Mouse (Mus musculus) heart, postnatal 0 days (tissue): ENCODE results near the gene E4f1.

Experiments
- CTCF ChIP-seq: IDR thresholded peaks from 2 replicates; pipeline ENCODE4 v1.5.1; 2016; ENCODE audit warnings: antibody characterized with exemption, control low read depth, low read depth
- EP300 ChIP-seq: IDR thresholded peaks from 2 replicates; pipeline ENCODE4 v1.6.1; 2016; ENCODE audit warnings: antibody characterized with exemption, low read depth

DNA sequence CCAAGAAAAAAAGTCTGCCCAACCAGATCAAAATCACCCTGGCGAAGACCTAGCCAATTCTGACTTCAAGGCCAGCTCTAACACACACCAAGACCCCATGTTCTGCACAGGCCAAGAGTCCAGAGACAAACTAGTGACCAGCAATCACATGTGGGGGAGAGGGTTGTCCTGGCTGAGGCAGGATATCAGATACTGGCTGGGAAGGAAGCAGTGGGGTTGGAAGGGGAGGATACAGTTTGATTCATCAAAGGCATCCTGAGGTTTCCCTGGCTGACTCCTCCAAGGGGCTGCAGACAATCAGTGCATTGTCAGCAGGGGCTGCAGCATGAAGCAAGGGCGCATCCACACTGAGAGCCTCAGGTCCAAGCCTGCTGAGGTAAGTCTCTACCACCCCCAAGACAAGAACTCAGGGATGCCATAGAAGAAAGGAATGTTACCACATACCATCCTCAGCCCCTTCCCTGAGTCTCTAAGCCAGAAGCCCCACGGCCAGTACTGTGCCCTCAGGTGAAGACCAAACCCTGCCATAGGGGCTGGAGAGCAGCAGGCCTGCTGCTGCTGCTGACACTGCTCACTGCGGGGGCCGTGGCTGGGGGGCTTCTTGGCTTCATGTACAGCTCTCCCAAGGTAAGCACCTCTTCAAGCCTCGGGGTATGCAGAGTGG lies 3.6 kb upstream of the E4f1 start, which contains the start of gene Bricd5:
- TF ChIP-seq CTCF: no peak
- no peak for TF ChIP-seq EP300
